9 mouse cellular contexts compared by ENCODE assay signal in genomic region chr4:44013391-44014070, GRCm38 (mm10). TPM values are rescaled to one million over a fixed set of nuclear protein-coding genes. Genes with fewer than 3 reads are reported as not detected.
DNase-seq lines count a peak whose midpoint lies in the region; ATAC-seq lines count a peak whose summit lies in the region.
"Had no signal": no experiment of that assay in that cellular context is flagged by ENCODE, and none has a peak within 500 bp of the region (broad histone marks: within the 10 kb centered on the region; RNA-seq: fewer than 3 reads in every experiment).

No protein-coding gene starts in this region.

- H3K27ac ChIP-seq in heart, embryonic 14.5 days (replicated peaks in 1 of 2; ENCODE audit: control insufficient read depth in 1 of 2, insufficient read depth in 1 of 2, low read depth in 2 of 2, low read length in 2 of 2): peak overlapping the region in 1 of 2 experiments; percentile 84; a peak in 1 of 4 replicates
- no peak overlapping the region; the same call in 1 of the 2 replicates for H3K27ac ChIP-seq in heart, embryonic 16.5 days (ENCODE audit: low read length)
- peak overlapping the region; percentile 90 for H3K27ac ChIP-seq in macrophage

- peaks cover 72% of the 10 kb centered on the region for H3K79me2 ChIP-seq in macrophage (ENCODE audit: inconsistent target)

- H3K36me3 ChIP-seq in heart, embryonic 14.5 days (ENCODE audit: control insufficient read depth, insufficient read depth, low read length): peaks cover 21% of the 10 kb centered on the region
- no peaks in the 10 kb centered on the region for H3K36me3 ChIP-seq in heart, embryonic 16.5 days (ENCODE audit: control insufficient read depth, insufficient read depth)
- H3K36me3 ChIP-seq in macrophage (ENCODE audit: inconsistent target): peaks cover 10% of the 10 kb centered on the region; the same call in 1 of the 2 replicates

- H3K9me3 ChIP-seq in heart, embryonic 14.5 days (ENCODE audit: control insufficient read depth, low read length): no peaks in the 10 kb centered on the region
- no peaks in the 10 kb centered on the region for H3K9me3 ChIP-seq in heart, embryonic 16.5 days (replicated peaks; ENCODE audit: control insufficient read depth, low read length)

- H3K9ac ChIP-seq in heart, embryonic 14.5 days (ENCODE audit: low read length): peak overlapping the region; percentile 99
- H3K9ac ChIP-seq in heart, embryonic 16.5 days (ENCODE audit: low read length): peak overlapping the region; percentile 84

- peak overlapping the region; percentile 69 to 98 for H3K4me3 ChIP-seq in heart, embryonic 14.5 days (ENCODE audit: control insufficient read depth in 1 of 2, insufficient read depth in 1 of 2, low read depth in 1 of 2, low read length in 2 of 2)
- H3K4me3 ChIP-seq in heart, embryonic 16.5 days (ENCODE audit: low read length): peak overlapping the region; percentile 88
- H3K4me3 ChIP-seq in macrophage (ENCODE audit: inconsistent target): peak overlapping the region; percentile 94

- H3K4me1 ChIP-seq in heart, embryonic 14.5 days (ENCODE audit: control insufficient read depth in 2 of 2, insufficient read depth in 2 of 2, low read length in 2 of 2): peaks cover 7 to 29% of the 10 kb centered on the region in 2 experiments
- peaks cover 22% of the 10 kb centered on the region for H3K4me1 ChIP-seq in heart, embryonic 16.5 days (ENCODE audit: control insufficient read depth, insufficient read depth, low read length)

- H3K27me3 ChIP-seq in heart, embryonic 14.5 days (ENCODE audit: control insufficient read depth, insufficient read depth, low read length): no peaks in the 10 kb centered on the region
- no peaks in the 10 kb centered on the region for H3K27me3 ChIP-seq in heart, embryonic 16.5 days (ENCODE audit: control insufficient read depth, insufficient read depth, low read length)
- H3K27me3 ChIP-seq: Patski had no signal

- no peak for ATAC-seq in heart, embryonic 14.5 days (ENCODE audit: insufficient number of reproducible peaks, insufficient read depth, low FRiP score, low read depth)
- no peak for ATAC-seq in heart, embryonic 16.5 days (replicated peaks; ENCODE audit: extremely low read depth, insufficient read depth, low FRiP score)

- peak overlapping the region; percentile 92 for H3K4me2 ChIP-seq in heart, embryonic 14.5 days (ENCODE audit: low read length)
- peak overlapping the region; percentile 89 for H3K4me2 ChIP-seq in heart, embryonic 16.5 days (ENCODE audit: low read depth, low read length)

- no peak for DNase-seq in heart, adult 8-10 months (ENCODE audit: low spot score)
- DNase-seq in Muller cell, postnatal 12 days (ENCODE audit: inconsistent ontology term): peak; percentile 69
- no peak for DNase-seq in adrenal gland, adult 2 months
- no peak for DNase-seq in frontal cortex, postnatal 14 days (ENCODE audit: low spot score in 2 of 2)
- DNase-seq in kidney, adult 18-20 months: no peak

- WGBS in heart, embryonic 14.5 days: 21% methylated on average over 11 of the region's 11 CpGs
- 18% methylated on average over 11 of the region's 11 CpGs for WGBS in heart, embryonic 16.5 days
- WGBS in macrophage (ENCODE audit: missing documents): 19% methylated on average over 11 of the region's 11 CpGs

RNA-seq across cellular contexts. Expression of gene Clta, which starts 9.3 kb away (rescaled TPM):
- 144 and 154 TPM in 2 replicates for polyA plus RNA-seq in heart, embryonic 14.5 days (2014; fragmentation: Nextera tagmentation; extraction: Ambion mirVana)
- 10 to 100 TPM; 67.0 to 78.6 (median 70.5) TPM for total RNA-seq in heart, adult 8-10 months (2022)
- polyA plus RNA-seq in heart, embryonic 16.5 days (2015; fragmentation: Nextera tagmentation; extraction: Ambion mirVana): 134 and 150 TPM in 2 replicates
- total RNA-seq in macrophage (2018; cell fraction: chromatin; rRNA removed): 100 to 1,000 TPM in 4 of 26 experiments, 10 to 100 TPM in 22; 43.3 to 129 (median 74.1) TPM
- 1,000 to 10,000 TPM in 1 of 26 experiments, 100 to 1,000 TPM in 25; 474 to 1,048 (median 650) TPM for total RNA-seq in macrophage (2018; cell fraction: cytosol; rRNA removed)
- total RNA-seq in macrophage (2018; cell fraction: nucleus; rRNA removed): 100 to 1,000 TPM; 108 to 364 (median 196) TPM
- 719 to 1,119 TPM (median 1,119 TPM) in 3 replicates for polyA plus RNA-seq in macrophage (2018)
- total RNA-seq in adrenal gland, adult 2 months (2021): 100 to 1,000 TPM; 182 to 183 TPM
- 141 and 143 TPM in 2 replicates for polyA plus RNA-seq in adrenal gland, adult 2 months (2012; rRNA removed)

RNA-seq across cellular contexts. Expression of gene Ccin, which starts 30.2 kb away (rescaled TPM):
- not detected in 2 replicates for polyA plus RNA-seq in heart, embryonic 14.5 days (2014; fragmentation: Nextera tagmentation; extraction: Ambion mirVana)
- total RNA-seq in heart, adult 8-10 months (2022): not detected
- polyA plus RNA-seq in heart, embryonic 16.5 days (2015; fragmentation: Nextera tagmentation; extraction: Ambion mirVana): not detected in 2 replicates
- not detected for total RNA-seq in macrophage (2018; cell fraction: chromatin; rRNA removed)
- not detected for total RNA-seq in macrophage (2018; cell fraction: cytosol; rRNA removed)
- total RNA-seq in macrophage (2018; cell fraction: nucleus; rRNA removed): under 1 TPM in 1 of 26 experiments, not detected in 25; 0.29 TPM
- not detected in 3 replicates for polyA plus RNA-seq in macrophage (2018)
- total RNA-seq in adrenal gland, adult 2 months (2021): not detected
- polyA plus RNA-seq in adrenal gland, adult 2 months (2012; rRNA removed): 0.04 TPM in 1 of 2 replicates, not detected in the other

RNA-seq across cellular contexts. Expression of gene Glipr2, which starts 56.3 kb away (rescaled TPM):
- polyA plus RNA-seq in heart, embryonic 14.5 days (2014; fragmentation: Nextera tagmentation; extraction: Ambion mirVana): 53.1 and 55.4 TPM in 2 replicates
- 1 to 10 TPM; 2.3 to 5.2 (median 2.8) TPM for total RNA-seq in heart, adult 8-10 months (2022)
- 51.4 and 53.7 TPM in 2 replicates for polyA plus RNA-seq in heart, embryonic 16.5 days (2015; fragmentation: Nextera tagmentation; extraction: Ambion mirVana)
- 10 to 100 TPM in 2 of 26 experiments, 1 to 10 TPM in 14, under 1 TPM in 5, not detected in 5; 0.31 to 18.3 (median 1.9) TPM for total RNA-seq in macrophage (2018; cell fraction: chromatin; rRNA removed)
- total RNA-seq in macrophage (2018; cell fraction: cytosol; rRNA removed): 10 to 100 TPM in 6 of 26 experiments, 1 to 10 TPM in 20; 1.8 to 14.4 (median 7.5) TPM
- 10 to 100 TPM in 4 of 26 experiments, 1 to 10 TPM in 17, under 1 TPM in 3, not detected in 2; 0.48 to 20.8 (median 5.3) TPM for total RNA-seq in macrophage (2018; cell fraction: nucleus; rRNA removed)
- 1.7 to 2.7 TPM (median 2.0 TPM) in 3 replicates for polyA plus RNA-seq in macrophage (2018)
- total RNA-seq in adrenal gland, adult 2 months (2021): 1 to 10 TPM; 3.9 to 4.4 TPM
- 2.3 and 3.2 TPM in 2 replicates for polyA plus RNA-seq in adrenal gland, adult 2 months (2012; rRNA removed)

Comparison
In these comparisons a context has a peak if more than half of its experiments do, and no peak if none do; other contexts are left out.
1. RNA of gene Glipr2, which starts 56.3 kb away (polyA plus RNA-seq): 53.1 to 55.4 TPM in heart, embryonic 14.5 days and 51.4 to 53.7 TPM in heart, embryonic 16.5 days; 2.3 to 3.2 TPM in adrenal gland, adult 2 months and 1.7 to 2.7 TPM in macrophage; every median in the first group is over 10 times any median in the second.
2. Peak in every context shown above with its lines, with median percentiles within 50 percentile points of each other: H3K4me3 ChIP-seq.